Mouse (Mus musculus): ENCODE data around the gene Snrnp25.

The Snrnp25 gene

GRCm38 (mm10) chr11:32225222-32226104 lies 20.2 kb downstream of the Snrnp25 start:
- peak; percentile 44 to 55 for DNase-seq

DNA sequence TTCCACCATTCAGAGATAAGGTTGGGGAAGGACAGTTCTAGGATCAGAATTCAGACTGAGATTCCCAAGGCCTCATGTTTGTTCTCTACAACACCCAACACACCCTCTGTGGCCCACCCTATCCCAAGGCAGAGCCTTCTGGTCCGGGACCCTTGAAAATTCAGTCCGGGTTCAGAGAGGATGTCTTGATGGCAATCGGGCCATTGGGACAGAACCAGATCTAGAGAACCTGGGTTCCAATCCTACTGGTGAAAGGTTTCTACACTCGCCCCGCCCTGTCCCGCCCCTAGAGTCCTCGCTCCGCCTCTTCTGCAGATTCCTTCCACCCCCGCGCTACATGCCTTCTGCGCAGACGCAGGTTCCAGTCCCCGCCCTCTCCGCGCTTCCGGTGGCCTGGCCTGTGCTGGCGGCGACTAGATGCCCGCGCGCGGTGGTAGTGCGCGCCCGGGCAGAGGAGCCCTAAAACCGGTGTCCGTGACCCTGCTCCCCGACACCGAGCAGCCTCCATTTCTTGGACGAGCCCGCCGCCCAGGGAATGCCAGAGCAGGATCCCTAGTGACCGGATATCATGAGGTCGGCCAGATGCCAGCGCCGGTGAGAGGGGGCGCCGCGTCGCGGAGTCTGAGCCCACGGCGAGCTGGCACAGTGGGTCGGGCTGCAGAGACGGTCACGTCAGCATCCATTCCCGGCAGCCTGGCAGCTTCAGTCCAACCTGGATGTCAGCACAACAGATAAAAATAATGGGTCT lies 21.1 kb downstream of the Snrnp25 start, which contains the start of gene Mpg:
Mpg (plus strand) TSS at position 382 of the 748 bp plus-strand sequence.
- DNase-seq, result peak; percentile 92 to 95

GRCm38 (mm10) chr11:32227041-32227440 lies 21.8 kb downstream of the Snrnp25 start:
- peak; percentile 82 for DNase-seq

GRCm38 (mm10) chr11:32227555-32227954 lies 22.3 kb downstream of the Snrnp25 start:
- DNase-seq, result peak; percentile 39 to 56

DNA sequence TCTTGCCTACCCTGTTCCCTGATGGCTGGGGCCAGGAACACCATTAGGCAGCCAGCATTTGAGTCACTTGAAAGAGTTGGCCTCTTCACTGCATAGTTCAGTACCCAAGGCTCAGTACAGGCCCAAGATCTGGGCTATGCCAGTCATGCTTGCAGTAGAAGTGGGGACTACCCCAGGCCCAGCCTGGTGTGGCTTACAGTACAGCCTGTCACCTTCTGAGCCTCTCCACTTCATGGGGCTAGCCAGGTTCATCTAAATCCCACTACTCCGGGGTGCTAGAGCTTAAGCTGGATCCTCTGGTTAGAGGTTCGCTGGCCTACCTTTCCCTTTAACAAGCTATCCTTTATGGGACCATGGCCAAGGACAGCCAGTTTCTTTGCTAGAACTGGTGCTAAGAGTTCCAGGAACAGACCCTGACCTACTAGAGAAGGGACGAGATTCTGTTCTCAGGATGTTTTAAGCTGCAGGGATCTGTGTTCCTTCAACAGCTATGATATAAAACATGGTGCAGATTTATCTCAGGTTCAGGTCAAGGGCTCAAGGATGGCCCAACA lies 23.2 kb downstream of the Snrnp25 start:
- peak in 1 of 2 experiments; percentile 6 for DNase-seq

GRCm38 (mm10) chr11:32230220-32230619 lies 25.0 kb downstream of the Snrnp25 start:
- peak; percentile 57 to 61 for DNase-seq

DNA sequence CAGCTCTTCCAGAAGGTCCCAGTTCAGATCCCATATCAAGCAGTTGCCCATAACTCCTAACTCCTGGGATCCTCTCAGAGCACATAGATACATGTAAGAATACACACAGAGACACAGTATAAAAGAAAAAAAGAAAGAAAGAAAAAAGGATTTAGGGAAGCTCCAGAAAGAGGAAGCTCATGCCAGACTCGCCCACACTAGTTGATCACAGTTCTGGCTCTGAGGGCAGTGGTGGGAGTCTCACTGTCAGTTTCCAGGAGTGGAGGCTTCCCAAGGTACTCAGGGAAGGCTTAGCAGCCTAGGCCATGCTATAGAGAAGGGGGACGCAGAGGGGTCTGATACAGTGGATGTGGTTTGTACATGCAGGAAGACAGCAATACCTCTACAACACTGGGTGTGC lies 25.9 kb downstream of the Snrnp25 start:
- no peak for DNase-seq

GRCm38 (mm10) chr11:32232848-32233247 lies 27.6 kb downstream of the Snrnp25 start:
- DNase-seq, result peak; percentile 58 to 64

- DNase-seq, result peak; percentile 89 to 94
Measured at GRCm38 (mm10) chr11:32233895-32234294, 28.7 kb downstream of the Snrnp25 start.

DNA sequence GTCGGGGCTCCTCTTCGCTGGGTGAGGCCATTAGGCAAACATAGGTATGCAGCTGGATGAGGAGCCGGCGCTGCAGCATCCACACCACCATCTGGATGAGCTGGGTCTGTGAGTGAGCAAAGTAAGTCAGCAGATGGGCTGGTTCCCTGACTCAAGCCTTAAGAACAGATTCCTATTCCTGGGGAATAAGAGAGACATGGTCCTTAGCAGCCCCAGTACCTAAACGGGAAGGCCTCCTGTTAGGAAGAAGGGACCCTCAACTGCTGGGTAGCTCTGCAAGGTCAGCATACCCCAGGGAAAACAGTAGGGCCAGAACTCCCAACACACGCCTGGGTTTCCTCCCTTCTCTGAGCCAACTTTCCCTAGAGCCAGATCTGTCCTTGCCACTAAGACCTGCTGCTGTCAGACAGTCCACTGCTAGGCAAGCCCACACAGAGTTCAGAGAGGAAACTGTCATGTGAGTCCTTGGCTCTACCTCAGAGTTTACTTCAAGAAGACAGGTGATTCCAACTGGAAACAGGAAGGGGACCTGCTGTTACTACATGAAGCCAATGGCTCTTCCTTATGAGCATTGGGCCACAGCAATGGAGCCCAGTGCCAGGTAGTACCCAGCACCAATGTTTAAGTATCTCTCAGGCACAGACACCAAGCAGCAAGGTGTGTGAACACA lies 29.7 kb downstream of the Snrnp25 start:
- peak; percentile 32 to 44 for DNase-seq

DNA sequence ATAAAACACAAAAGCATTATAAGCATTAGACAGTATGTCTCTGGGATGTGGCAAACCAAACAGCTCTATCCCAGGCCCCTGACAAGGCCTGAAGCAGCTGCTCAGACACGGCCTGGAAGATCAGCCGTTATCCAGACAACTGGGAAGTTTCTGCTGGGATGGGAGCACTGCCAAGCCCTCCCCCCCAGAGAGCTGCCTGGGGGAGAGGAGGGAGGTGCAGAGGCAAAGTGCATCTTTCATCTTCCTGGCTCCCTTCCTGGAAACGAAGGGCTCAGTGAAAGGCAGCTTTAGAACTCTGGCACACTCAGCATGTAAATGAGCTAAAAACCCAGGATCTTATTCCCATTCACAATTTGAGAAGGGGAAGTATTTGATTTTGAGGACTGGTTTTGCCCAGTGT lies 30.4 kb downstream of the Snrnp25 start:
- DNase-seq, result peak; percentile 81 to 88

GRCm38 (mm10) chr11:32236132-32236531 lies 30.9 kb downstream of the Snrnp25 start:
- peak; percentile 26 to 37 for DNase-seq

DNA sequence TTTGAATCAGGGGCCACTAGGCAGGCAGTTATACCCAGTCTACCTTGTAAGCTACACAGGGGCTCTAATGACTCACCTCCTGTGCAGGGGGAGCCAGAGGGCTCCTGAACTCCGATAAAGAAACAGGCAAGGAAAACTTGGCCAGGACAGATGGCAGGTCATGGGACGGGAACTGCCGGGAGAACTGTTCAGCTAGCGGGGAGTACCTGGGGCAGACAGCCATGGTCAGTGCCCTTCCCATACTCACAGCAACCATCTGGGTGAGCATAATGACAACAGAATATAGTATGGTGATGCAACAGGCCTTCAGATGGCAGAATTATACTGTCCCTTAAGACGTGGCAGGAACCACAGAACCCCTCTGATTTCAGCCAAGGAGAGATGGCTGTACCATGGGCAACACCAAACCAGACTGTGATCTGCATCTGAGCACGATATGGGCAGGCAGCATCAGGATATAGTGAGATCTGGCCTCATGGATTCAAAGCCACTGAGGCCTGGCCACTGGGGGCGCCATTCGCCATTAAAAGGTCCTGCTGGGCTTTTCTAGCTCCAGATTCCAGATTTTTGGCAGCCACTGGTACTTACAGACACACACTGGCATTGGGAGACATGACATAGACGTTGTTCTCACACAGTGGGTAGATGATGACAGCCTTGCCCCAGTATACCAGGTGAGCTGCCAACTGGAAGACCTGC lies 31.6 kb downstream of the Snrnp25 start:
- peak; percentile 86 to 92 for DNase-seq

DNA sequence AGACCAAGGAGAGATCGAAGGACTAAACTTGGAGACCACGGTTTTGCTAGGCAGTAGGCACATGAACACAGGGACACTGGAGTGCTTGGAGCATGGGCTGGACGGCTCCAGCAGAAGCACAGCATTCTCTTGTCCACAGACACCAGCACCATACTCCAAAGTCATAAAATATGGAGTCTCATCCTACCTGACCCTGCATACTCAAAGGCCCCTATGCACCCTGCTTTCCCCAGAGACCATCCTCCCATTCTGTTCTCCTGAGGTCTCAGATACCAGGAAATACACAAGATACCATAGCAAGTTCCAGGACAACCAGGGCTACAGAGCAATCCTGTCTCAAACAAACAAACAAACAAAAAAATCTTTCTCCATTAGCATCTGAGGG lies 32.2 kb downstream of the Snrnp25 start:
- DNase-seq, result no peak

GRCm38 (mm10) chr11:32238093-32238860 lies 33.1 kb downstream of the Snrnp25 start:
- peak; percentile 88 to 90 for DNase-seq

DNA sequence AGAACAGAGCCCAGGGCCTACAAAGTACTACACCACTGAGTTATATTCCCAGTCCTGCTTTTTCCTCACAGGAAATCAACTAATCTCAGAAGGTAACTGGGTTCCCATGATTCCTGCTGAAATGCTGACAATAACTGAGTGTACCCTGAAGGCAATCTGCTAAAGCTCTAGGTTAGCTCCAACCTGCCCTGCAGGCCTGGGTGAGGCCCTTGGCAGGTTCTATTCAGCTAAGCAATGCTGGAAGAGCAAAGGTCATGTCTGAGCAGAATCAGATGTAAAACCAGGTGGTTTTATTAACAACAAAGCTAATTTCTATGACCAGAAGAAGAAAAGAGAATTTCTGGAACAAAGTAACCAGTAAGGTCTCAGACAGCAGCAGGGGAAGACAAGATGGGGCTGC lies 36.2 kb downstream of the Snrnp25 start:
- no peak for DNase-seq

DNA sequence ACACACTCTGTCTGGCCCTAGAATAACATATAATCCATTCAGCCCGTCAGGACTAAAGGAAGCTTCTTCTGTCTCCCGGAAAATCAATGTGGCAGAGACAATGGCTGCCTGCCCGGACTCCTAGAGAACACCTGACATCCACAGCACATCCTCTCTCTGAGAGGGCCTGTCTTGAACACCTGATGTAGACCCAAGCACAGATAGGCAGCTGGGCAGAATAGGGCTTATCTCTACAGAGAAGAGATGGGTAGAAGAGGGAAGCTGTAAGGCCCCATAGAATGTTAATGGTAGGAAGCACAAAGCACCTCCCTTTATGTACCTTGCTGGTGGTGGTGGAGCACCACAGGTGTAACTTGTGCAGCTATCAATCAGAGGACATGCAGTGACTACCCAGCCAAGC lies 37.0 kb downstream of the Snrnp25 start:
- no peak for DNase-seq

DNA sequence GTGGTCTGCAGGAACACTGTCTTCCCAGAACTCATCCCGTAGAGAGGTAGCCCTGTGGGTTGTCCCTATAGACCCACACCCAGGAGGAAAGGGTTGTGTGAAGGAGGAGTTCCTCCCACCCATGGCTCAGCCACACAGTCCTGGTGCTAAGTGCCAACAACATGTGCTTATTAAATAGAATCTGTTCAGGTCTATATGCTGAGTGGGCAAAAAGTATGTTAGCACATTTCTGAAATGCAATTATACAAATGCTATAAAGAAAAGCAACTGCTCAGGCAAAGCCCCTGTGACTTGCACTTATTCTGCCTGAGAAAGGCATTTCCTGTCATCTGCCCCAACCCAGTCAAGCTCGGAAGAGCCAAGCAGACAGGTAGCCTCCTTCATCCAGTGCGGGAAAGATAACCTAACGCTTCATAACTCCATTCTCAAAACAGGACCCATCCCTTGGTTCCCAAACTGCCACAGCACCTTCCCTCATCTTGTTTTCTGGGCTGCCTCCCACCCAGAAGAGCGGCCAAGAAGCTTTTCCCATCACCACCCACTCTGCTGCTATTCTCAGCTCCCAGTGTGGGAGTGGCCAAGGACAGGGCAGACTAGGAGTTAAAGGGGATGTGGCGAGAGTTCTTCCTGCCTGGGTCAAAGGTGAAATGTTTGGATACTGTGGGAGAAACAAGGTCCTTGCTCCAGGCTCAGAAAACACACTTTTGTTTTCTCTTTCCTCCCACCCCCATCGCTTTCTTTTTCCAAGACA lies 38.2 kb downstream of the Snrnp25 start:
- DNase-seq, result no peak

DNA sequence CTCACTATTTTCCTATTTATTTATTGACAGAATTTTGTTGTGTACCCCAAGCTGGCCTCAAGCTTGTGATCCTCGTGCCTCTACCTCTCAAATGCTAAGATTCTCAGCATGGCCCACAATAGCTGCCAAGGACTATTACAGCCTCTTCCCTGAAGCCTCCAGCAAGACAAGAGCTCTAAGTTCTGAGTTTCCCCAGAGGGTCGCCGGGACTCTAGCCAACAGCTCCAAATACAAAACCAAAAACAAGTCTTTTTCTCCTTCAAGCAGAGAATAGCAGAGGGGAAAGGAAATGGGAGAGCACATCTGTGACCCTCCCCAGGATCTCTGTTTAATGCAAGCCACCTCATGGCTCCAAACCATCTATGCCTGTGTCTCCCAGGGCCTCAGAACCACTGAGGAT lies 38.8 kb downstream of the Snrnp25 start:
- peak in 1 of 2 experiments; percentile 17 for DNase-seq

GRCm38 (mm10) chr11:32244617-32245016 lies 39.4 kb downstream of the Snrnp25 start:
- DNase-seq, result no peak

- DNase-seq, result no peak
Measured at GRCm38 (mm10) chr11:32245614-32246013, 40.4 kb downstream of the Snrnp25 start.

Measured in cerebellum, postnatal 10 days (tissue).